Mouse (Mus musculus): ENCODE results near the gene Ankrd26. TPM values are rescaled to one million over a fixed set of nuclear protein-coding genes. Genes with fewer than 3 reads are reported as not detected.

The Ankrd26 gene
- polyA plus RNA-seq, 2 experiments: 5.7 to 6.8 TPM

DNA sequence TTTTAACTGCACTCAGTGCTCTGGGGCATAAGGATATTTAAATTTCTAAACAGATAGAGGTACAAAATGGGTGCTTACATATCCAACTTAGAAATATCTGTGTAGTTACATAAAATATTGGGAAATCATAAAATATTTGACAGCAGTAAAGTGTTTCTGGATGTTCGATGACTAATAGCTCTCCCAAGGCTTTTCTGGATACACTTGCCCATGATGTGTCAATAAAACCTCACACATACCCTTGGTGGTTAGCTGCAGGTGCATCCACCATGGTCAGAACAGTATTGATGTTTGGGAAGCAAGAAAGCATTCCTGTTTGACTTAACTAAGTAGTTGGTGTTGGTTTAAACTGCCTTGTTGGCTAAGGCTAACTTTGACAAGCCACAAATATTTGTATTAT lies 104.3 kb downstream of the Ankrd26 start:
- no peak for DNase-seq (ENCODE audit: low read depth in 3 of 3, low spot score in 3 of 3)
- ATAC-seq (ENCODE audit: insufficient read depth): no peak
- Histone ChIP-seq H3K4me3 (ENCODE audit: insufficient read depth in 1 of 2, low read depth in 2 of 2, low read length in 2 of 2) (no peak overlapping the region), H3K9me3 (ENCODE audit: control insufficient read depth, low read length) (no peaks in the 10 kb centered on the region), H3K4me1 (replicated peaks; ENCODE audit: control insufficient read depth in 2 of 2, insufficient read depth in 2 of 2, low read length in 1 of 2) (peaks cover 0 to 3% of the 10 kb centered on the region in 2 experiments; a peak in 2 of 4 replicates), H3K9ac (replicated peaks) (no peak overlapping the region), H3K36me3 (replicated peaks; ENCODE audit: control insufficient read depth, insufficient read depth, low read depth) (no peaks in the 10 kb centered on the region), H3K27me3 (ENCODE audit: control insufficient read depth, insufficient read depth, low read length) (no peaks in the 10 kb centered on the region), H3K4me2 (ENCODE audit: low read depth) (no peak overlapping the region), H3K27ac (no peak overlapping the region)
- 63% methylated on average over 1 of the region's 1 CpGs for WGBS (ENCODE audit: insufficient replicate concordance)
- TF ChIP-seq EP300 (IDR thresholded peaks at IDR 0.05; ENCODE audit: low read depth) (no peak), CTCF (IDR thresholded peaks at IDR 0.05; ENCODE audit: low read depth) (no peak)

DNA sequence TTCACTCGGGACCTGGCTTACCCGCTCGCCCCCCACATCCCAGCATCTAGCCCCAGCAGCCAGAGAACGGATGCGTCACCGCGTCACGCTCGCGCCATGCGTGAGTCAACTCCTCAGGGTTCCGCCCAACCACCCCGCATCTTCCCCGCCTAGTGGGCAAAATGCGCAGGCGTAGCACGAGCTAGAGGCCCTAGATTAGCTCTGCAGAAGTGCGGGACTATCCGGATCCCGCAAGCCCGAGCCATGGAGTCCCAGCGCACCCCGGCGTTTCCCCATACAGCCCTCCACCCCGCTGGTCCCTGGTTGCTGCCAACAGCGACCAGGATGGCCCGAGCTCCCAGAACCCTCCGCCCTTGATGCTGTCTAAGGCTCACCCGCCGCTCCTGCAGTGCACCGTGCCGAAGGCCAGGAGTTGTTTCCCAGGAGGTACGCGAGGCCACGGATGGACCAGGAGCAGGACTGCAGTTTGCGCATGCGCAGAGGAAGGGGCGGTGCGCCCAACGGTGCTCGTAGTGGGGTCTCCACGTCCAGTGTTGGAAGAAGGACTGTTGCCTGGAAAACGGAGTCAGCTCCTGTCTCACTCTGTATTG lies 106.9 kb downstream of the Ankrd26 start, which contains the start of gene Zfp248:
Gene Zfp248, minus strand, starts transcription at position 487 of the 590 bp plus-strand sequence.
- under 1% methylated on average over 43 of the region's 43 CpGs for WGBS (ENCODE audit: insufficient replicate concordance)
- peak within 1 kb of the TSS; percentile 70 for H3K4me2 ChIP-seq (ENCODE audit: low read depth)
- TF ChIP-seq CTCF (IDR thresholded peaks at IDR 0.05; ENCODE audit: low read depth) (peak; percentile 65), EP300 (IDR thresholded peaks at IDR 0.05; ENCODE audit: low read depth) (no peak)
- H3K4me1 ChIP-seq (replicated peaks; ENCODE audit: control insufficient read depth in 2 of 2, insufficient read depth in 2 of 2, low read length in 1 of 2): peaks cover 0 to 3% of the 10 kb centered on the region in 2 experiments; a peak in 2 of 4 replicates
- ATAC-seq (ENCODE audit: insufficient read depth): peak; percentile 79
- H3K36me3 ChIP-seq (replicated peaks; ENCODE audit: control insufficient read depth, insufficient read depth, low read depth): no peaks in the 10 kb centered on the region
- H3K9me3 ChIP-seq (ENCODE audit: control insufficient read depth, low read length): no peaks in the 10 kb centered on the region
- peak within 1 kb of the TSS; percentile 57 to 67 for H3K4me3 ChIP-seq (ENCODE audit: insufficient read depth in 1 of 2, low read depth in 2 of 2, low read length in 2 of 2)
- DNase-seq (ENCODE audit: low read depth in 3 of 3, low spot score in 3 of 3): peak; percentile 50 to 57 (median 52)
- no peak within 1 kb of the TSS for H3K27ac ChIP-seq
- H3K27me3 ChIP-seq (ENCODE audit: control insufficient read depth, insufficient read depth, low read length): no peaks in the 10 kb centered on the region
- H3K9ac ChIP-seq (replicated peaks): peak within 1 kb of the TSS; percentile 38

GRCm38 (mm10) chr6:118454452-118454851 lies 107.6 kb downstream of the Ankrd26 start:
- WGBS (ENCODE audit: insufficient replicate concordance): 50% methylated on average over 8 of the region's 8 CpGs
- H3K27ac ChIP-seq: no peak overlapping the region
- H3K27me3 ChIP-seq (ENCODE audit: control insufficient read depth, insufficient read depth, low read length): no peaks in the 10 kb centered on the region
- ATAC-seq (ENCODE audit: insufficient read depth) (no peak), DNase-seq (ENCODE audit: low read depth in 3 of 3, low spot score in 3 of 3) (no peak)
- peak overlapping the region; percentile 57 to 67 for H3K4me3 ChIP-seq (ENCODE audit: insufficient read depth in 1 of 2, low read depth in 2 of 2, low read length in 2 of 2)
- no peaks in the 10 kb centered on the region for H3K36me3 ChIP-seq (replicated peaks; ENCODE audit: control insufficient read depth, insufficient read depth, low read depth)
- H3K4me2 ChIP-seq (ENCODE audit: low read depth): peak overlapping the region; percentile 70
- TF ChIP-seq EP300 (IDR thresholded peaks at IDR 0.05; ENCODE audit: low read depth) (no peak), CTCF (IDR thresholded peaks at IDR 0.05; ENCODE audit: low read depth) (no peak)
- H3K9ac ChIP-seq (replicated peaks): peak overlapping the region; percentile 38
- no peaks in the 10 kb centered on the region for H3K9me3 ChIP-seq (ENCODE audit: control insufficient read depth, low read length)
- H3K4me1 ChIP-seq (replicated peaks; ENCODE audit: control insufficient read depth in 2 of 2, insufficient read depth in 2 of 2, low read length in 1 of 2): peaks cover 0 to 3% of the 10 kb centered on the region in 2 experiments; a peak in 2 of 4 replicates

Other genes starting within 250 kb of the Ankrd26 start
- 5.0 and 10.7 TPM in 2 replicates for gene Bms1, start 142.8 kb downstream of the Ankrd26 start, polyA plus RNA-seq (2012; rRNA removed)
- gene Bms1, start 142.8 kb downstream of the Ankrd26 start, polyA plus RNA-seq (2014; fragmentation: Nextera tagmentation; extraction: Ambion mirVana): 13.2 and 18.0 TPM in 2 replicates
- gene Zfp248, start 106.7 kb downstream of the Ankrd26 start, polyA plus RNA-seq (2012; rRNA removed): 0.45 and 0.54 TPM in 2 replicates
- gene Zfp248, start 106.7 kb downstream of the Ankrd26 start, polyA plus RNA-seq (2014; fragmentation: Nextera tagmentation; extraction: Ambion mirVana): 0.53 and 0.82 TPM in 2 replicates
- gene Zfp9, start 82.9 kb downstream of the Ankrd26 start, polyA plus RNA-seq (2012; rRNA removed): 1.3 and 1.7 TPM in 2 replicates
- 0.85 and 1.1 TPM in 2 replicates for gene Zfp9, start 82.9 kb downstream of the Ankrd26 start, polyA plus RNA-seq (2014; fragmentation: Nextera tagmentation; extraction: Ambion mirVana)

Data from liver, embryonic 14.5 days (tissue).